Mouse (Mus musculus) CD4-positive, CD25-positive, alpha-beta regulatory T cell (primary cell): ENCODE results near the gene Cmss1. TPM values are rescaled to one million over a fixed set of nuclear protein-coding genes. Genes with fewer than 3 reads are reported as not detected.

Experiments
- polyA plus RNA-seq: library from polyadenylated mRNA; unstranded; fragments of 100-300 nt; shearing (Covaris generic); gene quantifications from one replicate; pipeline ENCODE4 v1.2.1, GENCODE M21; 2017

The Cmss1 gene
- 26.4 TPM for polyA plus RNA-seq

GRCm38 (mm10) chr16:57606444-57607227 is at the start of gene Cmss1:
TSS of gene Cmss1 (minus strand) at chr16:57606864.

GRCm38 (mm10) chr16:57352751-57353150 is 253.9 kb downstream of the Cmss1 start, which contains the start of gene Filip1l:
TSS of gene Filip1l (plus strand) at chr16:57353093.

GRCm38 (mm10) chr16:57292765-57293164 is 313.9 kb downstream of the Cmss1 start, which contains the start of gene Tmem30c:
TSS of gene Tmem30c (minus strand) at chr16:57292865.

Other genes starting within 250 kb of the Cmss1 start
- gene Col8a1, start 147.9 kb upstream of the Cmss1 start, polyA plus RNA-seq: 0.12 TPM